Mouse (Mus musculus): ENCODE results near the gene Abcg1.

DNA sequence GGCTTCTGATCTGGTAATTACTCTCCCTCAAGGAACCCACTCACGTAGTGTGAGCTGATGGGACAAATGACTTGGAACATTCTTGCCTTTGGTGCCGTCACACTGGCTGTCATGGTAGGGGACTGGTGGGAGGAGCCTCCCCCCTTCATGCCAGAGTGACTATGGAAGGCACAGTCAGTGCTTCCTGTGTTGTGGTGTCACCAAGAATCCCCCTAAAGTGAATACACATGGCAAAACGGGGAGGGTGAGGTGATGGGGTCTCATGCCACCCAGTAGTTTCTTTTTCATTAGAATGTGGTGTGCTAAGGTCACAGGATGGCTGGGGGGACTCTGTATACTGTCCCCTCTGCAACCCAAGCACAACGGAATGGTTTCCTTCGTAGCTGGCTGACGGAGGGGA, 11.6 kb downstream of the Abcg1 start:
- TF ChIP-seq TAL1 (IDR thresholded peaks at IDR 0.05; ENCODE audit: low read length) (no peak), GATA1 (IDR thresholded peaks at IDR 0.05; ENCODE audit: low read length) (no peak)

Data from erythroblast, embryonic 14.5 days (primary cell).